In genomic region chr11:96969746-96970145, GRCm38 (mm10) we compare ENCODE assay signal across 8 mouse cellular contexts. TPM values are rescaled to one million over a fixed set of nuclear protein-coding genes. Genes with fewer than 3 reads are reported as not detected.
DNase-seq lines count a peak whose midpoint lies in the region; ATAC-seq and TF ChIP-seq lines count a peak whose summit lies in the region.
"Had no signal": no experiment of that assay in that cellular context is flagged by ENCODE, and none has a peak within 500 bp of the region (broad histone marks: within the 10 kb centered on the region; RNA-seq: fewer than 3 reads in every experiment).

No protein-coding gene starts in this region.

- no peaks in the 10 kb centered on the region for H3K9me3 ChIP-seq in hindbrain, embryonic 16.5 days (ENCODE audit: control insufficient read depth, low read length)
- no peaks in the 10 kb centered on the region for H3K9me3 ChIP-seq in liver, embryonic 12.5 days (replicated peaks)
- H3K9me3 ChIP-seq in stomach, embryonic 15.5 days: no peaks in the 10 kb centered on the region

- H3K4me2 ChIP-seq in hindbrain, embryonic 16.5 days (ENCODE audit: low read length): no peak overlapping the region
- H3K4me2 ChIP-seq in liver, embryonic 12.5 days: peak overlapping the region; percentile 66
- H3K4me2 ChIP-seq in stomach, embryonic 15.5 days: 0 out of 2 replicates have a peak overlapping the region, but pooled peaks have one; percentile 14

- no peak for TF ChIP-seq POLR2A in embryonic fibroblast, embryonic 13.5 days (IDR thresholded peaks at IDR 0.05; ENCODE audit: low read depth, low read length)

- H3K27ac ChIP-seq in embryonic fibroblast, embryonic 13.5 days (ENCODE audit: insufficient read depth, low read length): peak overlapping the region; percentile 97
- H3K27ac ChIP-seq in hindbrain, embryonic 16.5 days (ENCODE audit: low read depth, low read length): peak overlapping the region; percentile 59
- H3K27ac ChIP-seq in liver, embryonic 12.5 days: peak overlapping the region; percentile 87
- peak overlapping the region; percentile 87 for H3K27ac ChIP-seq in stomach, embryonic 15.5 days

- 62% methylated on average over 1 of the region's 1 CpGs for WGBS in hindbrain, embryonic 16.5 days
- WGBS in liver, embryonic 12.5 days (ENCODE audit: insufficient replicate concordance): 78% methylated on average over 1 of the region's 1 CpGs
- WGBS in stomach, embryonic 15.5 days: 35% methylated on average over 1 of the region's 1 CpGs

- H3K9ac ChIP-seq in hindbrain, embryonic 16.5 days (ENCODE audit: low read depth, low read length): no peak overlapping the region
- peak overlapping the region; percentile 66 for H3K9ac ChIP-seq in liver, embryonic 12.5 days
- no peak overlapping the region; the same call in 1 of the 2 replicates for H3K9ac ChIP-seq in stomach, embryonic 15.5 days

- DNase-seq in 3134 (ENCODE audit: extremely low read depth, insufficient read length, low spot score) (peak; percentile 68), 3T3-L1 (ENCODE audit: low read depth, low spot score) (peak; percentile 95)

- no peak overlapping the region for H3K4me3 ChIP-seq in embryonic fibroblast, embryonic 13.5 days (ENCODE audit: insufficient read depth, low read length)
- H3K4me3 ChIP-seq in hindbrain, embryonic 16.5 days (ENCODE audit: low read length): no peak overlapping the region
- H3K4me3 ChIP-seq in liver, embryonic 12.5 days: no peak overlapping the region; the same call in 1 of the 2 replicates
- no peak overlapping the region for H3K4me3 ChIP-seq in stomach, embryonic 15.5 days (replicated peaks)

- no peaks in the 10 kb centered on the region; the same call in 1 of the 2 replicates for H3K36me3 ChIP-seq in hindbrain, embryonic 16.5 days (ENCODE audit: control insufficient read depth, insufficient read depth, low read length)
- peaks cover 31% of the 10 kb centered on the region for H3K36me3 ChIP-seq in liver, embryonic 12.5 days
- H3K36me3 ChIP-seq in stomach, embryonic 15.5 days: no peaks in the 10 kb centered on the region

- peaks cover 40% of the 10 kb centered on the region for H3K4me1 ChIP-seq in embryonic fibroblast, embryonic 13.5 days (ENCODE audit: control insufficient read depth, insufficient read depth, low read length)
- H3K4me1 ChIP-seq in hindbrain, embryonic 16.5 days (ENCODE audit: control insufficient read depth, insufficient read depth, low read depth, low read length): peaks cover 13% of the 10 kb centered on the region
- H3K4me1 ChIP-seq in liver, embryonic 12.5 days: peaks cover 93% of the 10 kb centered on the region
- H3K4me1 ChIP-seq in stomach, embryonic 15.5 days: peaks cover 31% of the 10 kb centered on the region

- 0 out of 2 replicates have a peak, but pooled peaks have one; percentile 31 for ATAC-seq in hindbrain, embryonic 16.5 days
- no peak for ATAC-seq in liver, embryonic 12.5 days
- peak; percentile 41; the same call in 1 of the 2 replicates for ATAC-seq in stomach, embryonic 15.5 days (ENCODE audit: insufficient read depth, low FRiP score, low read depth)
- no peak for ATAC-seq in megakaryocyte-erythroid progenitor cell, adult 5-6 weeks (replicated peaks; ENCODE audit: low FRiP score, low TSS enrichment, poor library complexity, severe bottlenecking)

- no peak for TF ChIP-seq CTCF in embryonic fibroblast, embryonic 13.5 days (IDR thresholded peaks at IDR 0.05; ENCODE audit: borderline replicate concordance, insufficient read depth, low read length)

- H3K27me3 ChIP-seq in hindbrain, embryonic 16.5 days (replicated peaks; ENCODE audit: control insufficient read depth, insufficient read depth, low read length): no peaks in the 10 kb centered on the region
- no peaks in the 10 kb centered on the region for H3K27me3 ChIP-seq in liver, embryonic 12.5 days (replicated peaks)
- H3K27me3 ChIP-seq in stomach, embryonic 15.5 days (replicated peaks): no peaks in the 10 kb centered on the region

RNA-seq across cellular contexts. Expression of gene Sp2, which starts 13.0 kb away (rescaled TPM):
- 11.9 and 12.3 TPM in 2 replicates for polyA plus RNA-seq in embryonic fibroblast, embryonic 13.5 days (2011; ENCODE audit: insufficient read length, low read depth, missing spikeins)
- 13.5 and 19.0 TPM in 2 replicates for polyA plus RNA-seq in hindbrain, embryonic 16.5 days (2015; fragmentation: Nextera tagmentation; extraction: Ambion mirVana)
- polyA plus RNA-seq in liver, embryonic 12.5 days (2016; fragmentation: Nextera tagmentation; extraction: Ambion mirVana): 15.5 and 18.5 TPM in 2 replicates
- 12.7 and 13.5 TPM in 2 replicates for polyA plus RNA-seq in stomach, embryonic 15.5 days (2015; fragmentation: Nextera tagmentation; extraction: Ambion mirVana)
- total RNA-seq in megakaryocyte-erythroid progenitor cell, adult 5-6 weeks (2014; fragmentation: Nextera tagmentation): 15.5 and 16.1 TPM in 2 replicates
- 2.4 and 4.8 TPM in 2 replicates for total RNA-seq in megakaryocyte-erythroid progenitor cell, adult 5-6 weeks (2017)

RNA-seq across cellular contexts. Expression of gene Pnpo, which starts 26.0 kb away (rescaled TPM):
- polyA plus RNA-seq in embryonic fibroblast, embryonic 13.5 days (2011; ENCODE audit: insufficient read length, low read depth, missing spikeins): 6.8 and 8.3 TPM in 2 replicates
- polyA plus RNA-seq in hindbrain, embryonic 16.5 days (2015; fragmentation: Nextera tagmentation; extraction: Ambion mirVana): 36.2 and 37.3 TPM in 2 replicates
- 528 and 553 TPM in 2 replicates for polyA plus RNA-seq in liver, embryonic 12.5 days (2016; fragmentation: Nextera tagmentation; extraction: Ambion mirVana)
- 63.6 and 85.7 TPM in 2 replicates for polyA plus RNA-seq in stomach, embryonic 15.5 days (2015; fragmentation: Nextera tagmentation; extraction: Ambion mirVana)
- 13.7 and 18.5 TPM in 2 replicates for total RNA-seq in megakaryocyte-erythroid progenitor cell, adult 5-6 weeks (2014; fragmentation: Nextera tagmentation)
- 25.9 and 29.0 TPM in 2 replicates for total RNA-seq in megakaryocyte-erythroid progenitor cell, adult 5-6 weeks (2017)

RNA-seq across cellular contexts. Expression of gene Prr15l, which starts 41.8 kb away (rescaled TPM):
- polyA plus RNA-seq in embryonic fibroblast, embryonic 13.5 days (2011; ENCODE audit: insufficient read length, low read depth, missing spikeins): not detected in 2 replicates
- polyA plus RNA-seq in hindbrain, embryonic 16.5 days (2015; fragmentation: Nextera tagmentation; extraction: Ambion mirVana): 0.35 and 0.60 TPM in 2 replicates
- 2.4 and 3.2 TPM in 2 replicates for polyA plus RNA-seq in liver, embryonic 12.5 days (2016; fragmentation: Nextera tagmentation; extraction: Ambion mirVana)
- 55.2 and 65.6 TPM in 2 replicates for polyA plus RNA-seq in stomach, embryonic 15.5 days (2015; fragmentation: Nextera tagmentation; extraction: Ambion mirVana)
- not detected in 2 replicates for total RNA-seq in megakaryocyte-erythroid progenitor cell, adult 5-6 weeks (2014; fragmentation: Nextera tagmentation)
- total RNA-seq in megakaryocyte-erythroid progenitor cell, adult 5-6 weeks (2017): not detected in 2 replicates

RNA-seq across cellular contexts. Expression of gene Sp6, which starts 43.4 kb away (rescaled TPM):
- polyA plus RNA-seq in embryonic fibroblast, embryonic 13.5 days (2011; ENCODE audit: insufficient read length, low read depth, missing spikeins): 0.33 and 0.35 TPM in 2 replicates
- polyA plus RNA-seq in hindbrain, embryonic 16.5 days (2015; fragmentation: Nextera tagmentation; extraction: Ambion mirVana): 0.32 and 0.35 TPM in 2 replicates
- polyA plus RNA-seq in liver, embryonic 12.5 days (2016; fragmentation: Nextera tagmentation; extraction: Ambion mirVana): 0.15 and 0.19 TPM in 2 replicates
- 1.4 and 3.7 TPM in 2 replicates for polyA plus RNA-seq in stomach, embryonic 15.5 days (2015; fragmentation: Nextera tagmentation; extraction: Ambion mirVana)
- 0.28 TPM in 1 of 2 replicates, not detected in the other for total RNA-seq in megakaryocyte-erythroid progenitor cell, adult 5-6 weeks (2014; fragmentation: Nextera tagmentation)
- 0.38 TPM in 1 of 2 replicates, not detected in the other for total RNA-seq in megakaryocyte-erythroid progenitor cell, adult 5-6 weeks (2017)
- polyA plus RNA-seq: erythroblast, embryonic 14.5 days had no signal

RNA-seq across cellular contexts. Expression of gene Cdk5rap3, which starts 53.5 kb away (rescaled TPM):
- polyA plus RNA-seq in embryonic fibroblast, embryonic 13.5 days (2011; ENCODE audit: insufficient read length, low read depth, missing spikeins): 47.6 and 55.7 TPM in 2 replicates
- 81.2 and 84.8 TPM in 2 replicates for polyA plus RNA-seq in hindbrain, embryonic 16.5 days (2015; fragmentation: Nextera tagmentation; extraction: Ambion mirVana)
- polyA plus RNA-seq in liver, embryonic 12.5 days (2016; fragmentation: Nextera tagmentation; extraction: Ambion mirVana): 49.0 and 51.6 TPM in 2 replicates
- 67.2 and 76.5 TPM in 2 replicates for polyA plus RNA-seq in stomach, embryonic 15.5 days (2015; fragmentation: Nextera tagmentation; extraction: Ambion mirVana)
- 31.9 and 56.8 TPM in 2 replicates for total RNA-seq in megakaryocyte-erythroid progenitor cell, adult 5-6 weeks (2014; fragmentation: Nextera tagmentation)
- total RNA-seq in megakaryocyte-erythroid progenitor cell, adult 5-6 weeks (2017): 18.3 and 54.6 TPM in 2 replicates

Comparison
In these comparisons a context has a peak if more than half of its experiments do, and no peak if none do; other contexts are left out.
1. ATAC-seq: peak in hindbrain, embryonic 16.5 days (single experiment) and stomach, embryonic 15.5 days (single experiment); none in liver, embryonic 12.5 days (single experiment) and megakaryocyte-erythroid progenitor cell, adult 5-6 weeks (single experiment).
2. RNA of gene Prr15l, which starts 41.8 kb away (polyA plus RNA-seq): 55.2 to 65.6 TPM in stomach, embryonic 15.5 days; 2.4 to 3.2 TPM in liver, embryonic 12.5 days, 0.35 to 0.60 TPM in hindbrain, embryonic 16.5 days and not detected in embryonic fibroblast, embryonic 13.5 days; every median in the first group is over 10 times any median in the second.
3. Peak in every context shown above with its lines, with median percentiles within 50 percentile points of each other: H3K27ac ChIP-seq.